Mouse (Mus musculus) kidney, postnatal 14 days (tissue): ENCODE data around the gene Zfp87.

ENCODE experiments used
- DNase-seq: peaks from one replicate; pipeline ENCODE4 v3.0.0; 2022; ENCODE audit warnings: mixed read lengths

Gene Zfp87

DNA sequence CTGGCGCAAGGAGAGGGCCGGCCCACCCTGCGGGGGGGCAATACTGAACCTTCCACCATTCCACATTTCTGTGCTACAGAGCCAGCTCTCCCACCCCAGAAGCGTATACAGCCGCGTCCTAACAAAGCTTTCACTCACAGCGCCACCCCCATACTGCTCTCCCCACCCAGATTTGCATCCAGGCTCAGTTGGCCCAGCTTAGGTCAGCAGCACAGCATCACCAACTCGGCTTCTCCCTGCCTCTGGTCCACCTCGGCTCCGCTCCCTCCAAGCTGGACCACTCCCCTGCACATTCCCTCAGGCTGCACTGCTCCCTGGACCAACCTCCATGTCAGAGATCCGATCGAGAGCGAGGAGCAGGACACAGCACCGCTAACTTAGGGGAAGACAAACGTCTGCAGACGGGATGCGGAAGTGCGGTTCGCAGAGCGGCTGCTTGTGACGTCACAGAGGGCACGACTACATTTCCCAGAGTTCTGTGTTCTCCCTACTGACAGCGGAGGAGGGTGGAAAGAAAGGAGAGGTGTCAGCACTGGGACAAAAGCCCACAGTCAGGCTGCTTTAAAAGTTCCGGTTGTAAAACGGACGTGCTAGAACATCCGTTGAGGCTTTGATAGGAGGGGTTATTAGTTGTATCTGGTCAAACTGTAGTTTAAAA lies at the start of gene Zfp87, which contains the start of gene Gm26965:
Gene Zfp87 (minus strand): TSS at position 425 of the 658 bp plus-strand sequence.
Gene Gm26965 (minus strand): TSS at position 399 of the 658 bp plus-strand sequence.
- DNase-seq: peak; percentile 95

GRCm38 (mm10) chr13:67572591-67573189 lies 46.7 kb upstream of the Zfp87 start:
- no peak for DNase-seq

- DNase-seq: no peak
Observed at GRCm38 (mm10) chr13:67553730-67554129, 27.8 kb upstream of the Zfp87 start, which contains the start of gene Zfp748. Gene Zfp748, minus strand, starts transcription at chr13:67553830.

DNA sequence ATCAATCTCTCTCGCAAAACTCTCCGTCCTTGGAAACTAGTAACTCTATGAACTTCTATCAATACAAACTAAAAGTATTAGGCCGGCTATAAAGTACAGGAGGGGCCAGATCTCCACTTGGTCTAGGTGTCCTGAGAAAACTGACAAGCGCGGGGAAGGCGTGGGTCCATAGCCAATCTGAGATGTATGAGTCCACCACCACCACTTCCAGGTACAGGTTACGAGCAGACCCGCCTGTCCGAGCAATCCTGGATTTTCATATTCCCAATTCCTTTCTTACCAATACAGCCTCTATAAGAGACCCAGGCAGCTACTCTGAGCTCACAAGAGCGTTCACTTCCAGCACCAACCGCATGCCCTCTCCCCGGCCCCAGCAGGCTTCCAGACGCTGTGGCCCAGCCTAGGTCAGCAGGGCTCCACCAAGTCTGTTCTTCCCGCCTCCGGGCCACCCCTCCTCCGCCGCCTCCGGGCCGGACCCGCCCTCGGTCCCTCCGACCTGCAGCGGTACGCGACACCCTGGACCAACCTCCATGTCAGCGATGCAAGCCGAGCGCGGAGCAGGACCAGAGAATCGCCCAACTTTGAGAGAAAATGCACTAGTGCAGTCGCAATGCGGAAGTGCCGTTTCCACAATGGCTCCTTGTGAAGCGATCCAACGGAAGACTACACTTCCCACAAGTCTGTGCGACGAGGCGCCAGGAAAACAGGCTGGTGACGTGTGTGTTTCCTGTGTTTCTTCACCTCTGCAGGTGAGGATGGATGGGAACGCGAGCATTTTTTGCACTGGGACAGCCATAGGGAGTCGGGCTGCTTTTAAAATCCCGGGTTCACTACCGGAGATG lies 26.7 kb upstream of the Zfp87 start:
- peak; percentile 92 for DNase-seq

DNA sequence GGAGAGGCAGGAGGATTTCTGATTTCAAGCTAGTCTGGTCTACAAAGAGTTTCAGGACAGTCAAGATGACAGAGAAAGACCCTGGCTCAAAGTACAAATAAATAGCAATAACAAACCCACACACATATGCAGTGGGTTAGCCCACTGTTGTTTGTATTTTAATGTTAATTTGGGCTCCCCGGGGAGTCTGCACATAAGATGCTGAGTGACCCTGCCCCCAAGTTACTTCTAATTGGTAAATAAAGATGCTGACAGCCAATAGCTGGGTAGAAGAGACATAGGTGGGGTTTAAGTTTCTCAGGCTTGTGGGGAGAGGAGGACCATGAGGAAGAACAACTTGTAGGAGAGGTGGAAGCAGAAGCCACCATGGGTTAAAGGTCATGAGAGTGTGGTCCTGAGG lies 20.0 kb upstream of the Zfp87 start:
- DNase-seq: no peak

- no peak for DNase-seq
Observed at GRCm38 (mm10) chr13:67527049-67527730, 1.2 kb upstream of the Zfp87 start.

- no peak for DNase-seq
Observed at GRCm38 (mm10) chr13:67500908-67501307, 25.1 kb downstream of the Zfp87 start.

DNA sequence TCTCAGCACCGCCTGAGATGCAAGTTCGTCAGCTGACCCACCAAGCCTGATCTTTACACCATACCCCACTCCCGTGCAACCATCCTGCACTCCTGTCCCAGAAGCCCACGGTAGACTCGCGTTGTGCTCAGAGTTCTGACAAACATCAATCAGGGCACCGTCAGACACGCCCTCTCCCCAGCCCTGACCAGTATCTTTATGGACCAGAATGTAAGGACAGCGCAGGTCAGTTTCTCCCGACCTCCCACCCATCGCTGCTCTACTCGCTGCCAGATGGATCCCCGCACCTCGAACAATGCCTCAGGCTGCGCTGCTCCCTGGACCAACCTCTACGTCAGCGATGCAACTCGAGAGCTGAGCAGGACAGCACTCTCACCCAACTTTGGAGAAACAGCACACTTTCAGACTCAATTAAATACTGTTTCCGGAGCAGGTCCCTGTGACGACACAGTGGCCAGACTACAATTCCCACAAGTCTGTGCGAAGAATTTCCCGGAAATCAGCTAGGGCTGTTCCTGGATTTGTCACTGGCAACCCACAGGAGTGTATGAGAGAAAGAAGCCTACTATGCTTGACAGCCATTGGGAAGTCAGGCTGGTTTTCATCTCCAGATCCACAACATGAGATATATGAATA lies 25.8 kb downstream of the Zfp87 start, which contains the start of gene Zfp58:
Gene Zfp58 (minus strand): TSS at position 472 of the 636 bp plus-strand sequence.
- peak; percentile 90 for DNase-seq

DNA sequence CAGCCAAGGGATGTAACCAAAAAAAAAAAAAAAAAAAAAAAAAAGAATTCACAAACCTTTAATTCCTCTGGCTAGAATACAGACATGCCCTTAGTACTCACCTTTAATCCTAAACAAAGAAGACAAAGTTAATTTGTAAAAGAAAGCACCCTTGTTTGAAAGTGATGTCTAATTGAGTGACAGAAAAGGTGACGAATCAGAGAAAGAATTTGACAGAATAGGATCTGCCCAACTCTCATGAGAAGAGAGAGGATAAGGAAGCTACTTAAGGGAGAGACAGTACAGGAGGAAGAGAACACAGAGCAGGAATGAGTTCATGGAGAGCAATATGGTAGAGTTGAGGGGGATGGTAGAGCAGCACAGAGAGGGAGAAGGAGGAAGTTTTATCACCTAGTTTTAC lies 30.3 kb downstream of the Zfp87 start:
- DNase-seq: no peak

DNA sequence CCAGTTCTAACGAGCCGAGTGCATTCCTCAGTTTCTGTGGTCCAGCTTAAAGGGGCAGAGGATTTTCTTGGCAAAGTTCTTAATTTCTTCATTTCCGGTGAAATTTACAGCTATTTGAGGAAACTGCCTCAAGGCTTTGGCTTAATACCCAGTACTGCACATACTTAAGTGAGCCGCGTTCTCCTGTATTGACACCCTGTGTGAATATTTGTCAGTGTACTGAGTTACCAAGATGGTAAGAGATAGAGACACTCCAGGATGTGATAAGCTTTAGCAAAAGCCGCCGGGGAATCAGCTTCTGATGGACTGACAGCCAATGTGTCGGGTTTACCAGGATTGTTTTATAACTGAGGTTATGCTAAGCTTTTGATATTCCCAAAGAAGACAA lies 41.6 kb downstream of the Zfp87 start:
- DNase-seq: no peak

DNA sequence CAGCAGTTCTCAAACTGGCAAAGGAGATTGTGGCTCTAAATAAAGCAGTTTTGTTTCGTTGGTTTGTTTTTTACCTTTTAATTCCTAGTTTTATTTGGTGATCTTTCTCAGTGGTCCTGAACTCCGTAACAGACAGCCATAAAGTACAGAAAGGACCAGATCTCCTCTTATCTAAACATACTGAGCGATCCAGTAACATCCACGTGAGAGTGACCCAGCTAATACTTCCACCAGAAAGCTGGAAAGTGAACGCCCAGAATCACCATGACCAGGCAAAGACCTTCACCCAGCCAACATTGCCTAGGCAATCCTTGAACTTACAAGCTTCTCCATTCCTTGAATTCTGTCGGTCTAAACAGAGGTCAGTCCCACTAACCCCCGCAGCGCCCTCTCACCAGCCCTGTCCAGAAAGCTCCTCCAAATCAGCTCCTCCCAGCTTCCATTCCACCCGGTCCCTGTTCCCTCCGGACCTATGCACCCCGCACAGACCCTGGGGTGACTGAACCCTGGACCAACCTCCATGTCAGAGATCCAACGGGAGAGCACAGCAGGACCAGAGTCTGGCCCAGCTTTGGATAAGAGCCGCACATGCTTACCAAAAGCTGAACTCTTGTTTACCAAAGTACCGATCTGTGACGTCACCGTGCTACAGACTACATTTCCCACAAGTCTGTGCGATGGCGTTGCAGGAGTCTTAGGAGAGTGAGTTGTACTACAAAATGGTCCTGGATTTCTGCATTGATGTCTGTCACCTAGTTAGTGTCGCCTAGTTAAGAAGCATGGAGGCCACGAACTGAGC lies 42.2 kb downstream of the Zfp87 start, which contains the start of gene Zfp874b:
Gene Zfp874b (minus strand): TSS at position 634 of the 799 bp plus-strand sequence.
- DNase-seq: peak; percentile 94

DNA sequence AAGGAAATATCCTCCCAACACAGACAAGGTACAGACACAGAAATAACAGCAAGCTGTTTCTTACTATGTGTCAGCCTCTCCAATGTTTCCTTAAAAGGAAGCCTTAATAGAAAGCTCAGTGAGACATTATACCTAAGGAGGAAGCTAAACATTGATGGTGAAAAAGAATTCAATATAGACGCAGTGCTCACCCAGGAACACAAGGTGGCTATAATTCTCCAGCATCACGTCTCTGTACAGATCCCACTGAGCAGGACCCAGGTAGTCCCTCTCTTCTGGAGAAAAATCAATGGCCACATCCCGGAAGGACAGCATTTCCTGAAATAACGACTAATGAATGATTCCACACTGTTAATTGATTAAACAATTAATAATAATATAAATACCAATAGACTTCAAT lies 44.4 kb downstream of the Zfp87 start:
- DNase-seq: no peak

DNA sequence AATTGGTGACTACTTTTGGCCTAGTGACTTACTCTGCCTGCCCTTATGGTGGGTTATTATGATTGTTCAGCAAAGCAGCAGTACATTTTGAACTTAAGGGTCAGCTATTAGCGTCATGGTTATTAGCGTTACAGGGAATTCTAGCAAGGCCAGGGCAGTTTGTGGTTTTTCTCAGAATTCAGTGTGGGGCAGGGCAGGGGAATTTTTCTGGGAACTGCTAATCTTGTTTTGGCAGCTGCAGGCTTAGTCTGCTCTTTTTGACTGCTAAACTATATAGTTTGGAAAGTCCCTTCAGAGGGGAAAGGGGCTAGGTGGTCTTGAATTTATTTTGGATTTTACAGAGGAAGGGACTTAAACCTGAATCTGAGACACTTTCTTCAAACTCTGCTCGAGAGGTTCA lies 56.7 kb downstream of the Zfp87 start:
- DNase-seq: no peak
